Mouse (Mus musculus) CH12.LX (cell line): ENCODE results near the gene Ankrd13c. TPM values are rescaled to one million over a fixed set of nuclear protein-coding genes. Genes with fewer than 3 reads are reported as not detected.

ENCODE experiments used
- DNase-seq: peaks from one replicate; pipeline ENCODE4 v3.0.0-alpha.2; 2013; ENCODE audit errors: extremely low read depth
- H3K27ac ChIP-seq: 2 replicates; pipeline ENCODE4 v1.5.1; 2012; ENCODE audit warnings: low read depth, mild to moderate bottlenecking, control low read depth, moderate library complexity; ENCODE audit not compliant: insufficient read depth
- H3K27me3 ChIP-seq: replicated peaks from 2 replicates; pipeline ENCODE3; 2012; ENCODE audit warnings: inconsistent platforms
- H3K36me3 ChIP-seq, 2 experiments: replicated peaks in 1 of 2; 2 replicates each; pipeline versions ENCODE3 to v1.6.1; 2012; ENCODE audit warnings: inconsistent platforms in 1 of 2, low read length in 1 of 2, mild to moderate bottlenecking in 1 of 2, mixed read lengths in 1 of 2, moderate library complexity in 1 of 2; ENCODE audit not compliant: control insufficient read depth in 1 of 2, insufficient read depth in 1 of 2
- H3K4me1 ChIP-seq, 2 experiments: 2 replicates each; pipeline ENCODE4 v1.6.1; 2012; ENCODE audit warnings: inconsistent platforms in 1 of 2, moderate library complexity in 1 of 2; ENCODE audit not compliant: insufficient read depth in 2 of 2, control insufficient read depth in 1 of 2
- H3K4me2 ChIP-seq: 2 replicates; pipeline ENCODE4 v1.6.1; 2012; ENCODE audit warnings: low read depth, mild to moderate bottlenecking, control low read depth; ENCODE audit not compliant: poor library complexity, insufficient read depth, severe bottlenecking
- H3K4me3 ChIP-seq, 3 experiments: fragments of 150-350 bp in 1 of 3; sonication (generic) in 1 of 3; replicated peaks in 1 of 3; 2 replicates each; pipeline versions ENCODE3 to v1.5.1; 2011 to 2012; ENCODE audit warnings: low read depth in 2 of 3, low read length in 2 of 3, mild to moderate bottlenecking in 2 of 3, moderate library complexity in 2 of 3, control low read depth in 1 of 3, improper control_type of control experiment in 1 of 3, inconsistent platforms in 1 of 3, mixed read lengths in 1 of 3; ENCODE audit not compliant: poor library complexity in 1 of 3
- H3K79me2 ChIP-seq: replicated peaks from 2 replicates; pipeline ENCODE4 v1.6.1; 2012; ENCODE audit warnings: mild to moderate bottlenecking, moderate library complexity; ENCODE audit not compliant: control insufficient read depth, poor library complexity, insufficient read depth, severe bottlenecking; ENCODE audit errors: extremely low read depth
- H3K9ac ChIP-seq: 2 replicates; pipeline ENCODE4 v1.6.1; 2012; ENCODE audit warnings: low read depth, mild to moderate bottlenecking, control low read depth, moderate library complexity; ENCODE audit not compliant: insufficient read depth
- H3K9me3 ChIP-seq: replicated peaks from 2 replicates; pipeline ENCODE3; 2012; ENCODE audit warnings: low read length, inconsistent platforms, mixed read lengths
- CHD2 ChIP-seq: IDR thresholded peaks from 2 replicates; pipeline ENCODE4 v1.6.1; 2011; ENCODE audit warnings: low read length, improper control_type of control experiment
- CTCF ChIP-seq, 2 experiments: IDR thresholded peaks in 1 of 2; conservative IDR thresholded peaks in 1 of 2; 2 replicates each; pipeline ENCODE4 v1.5.1; 2011 to 2012; ENCODE audit warnings: low read depth in 2 of 2, low read length in 2 of 2, improper control_type of control experiment in 1 of 2, inconsistent platforms in 1 of 2, mild to moderate bottlenecking in 1 of 2, moderate library complexity in 1 of 2
- E2F4 ChIP-seq: IDR thresholded peaks from 2 replicates; pipeline ENCODE4 v1.6.1; 2011; ENCODE audit warnings: low read depth, low read length, improper control_type of control experiment; ENCODE audit not compliant: insufficient replicate concordance
- GABPA ChIP-seq: IDR thresholded peaks from 2 replicates; pipeline ENCODE4 v1.6.1; 2012; ENCODE audit warnings: low read depth, low read length, improper control_type of control experiment, inconsistent platforms; ENCODE audit not compliant: insufficient replicate concordance
- HCFC1 ChIP-seq: IDR thresholded peaks from 2 replicates; pipeline ENCODE4 v1.6.1; 2012; ENCODE audit warnings: low read depth, mild to moderate bottlenecking, inconsistent platforms, low read length, improper control_type of control experiment
- JUN ChIP-seq: IDR thresholded peaks from 2 replicates; pipeline ENCODE4 v1.6.1; 2011; ENCODE audit warnings: low read depth, mild to moderate bottlenecking, low read length, improper control_type of control experiment, moderate library complexity; ENCODE audit not compliant: insufficient read depth
- JUND ChIP-seq: conservative IDR thresholded peaks from 2 replicates; pipeline ENCODE4 v1.6.1; 2011; ENCODE audit warnings: low read depth, low read length, improper control_type of control experiment
- KAT2A ChIP-seq: IDR thresholded peaks from 2 replicates; pipeline ENCODE4 v1.6.1; 2012; ENCODE audit warnings: low read length, improper control_type of control experiment, inconsistent platforms; ENCODE audit not compliant: insufficient replicate concordance
- NELFE ChIP-seq: IDR thresholded peaks from 2 replicates; pipeline ENCODE4 v1.6.1; 2011; ENCODE audit warnings: low read depth, low read length, improper control_type of control experiment
- POLR2A ChIP-seq: IDR thresholded peaks from 2 replicates; pipeline ENCODE4 v1.6.1; 2011; ENCODE audit warnings: low read depth, mild to moderate bottlenecking, improper control_type of control experiment, low read length
- POLR2AphosphoS2 ChIP-seq: IDR thresholded peaks from 2 replicates; pipeline ENCODE4 v1.6.1; 2011; ENCODE audit warnings: low read depth, low read length, improper control_type of control experiment
- RAD21 ChIP-seq: IDR thresholded peaks from 2 replicates; pipeline ENCODE4 v1.6.1; 2011; ENCODE audit warnings: low read depth, mild to moderate bottlenecking, low read length, improper control_type of control experiment, moderate library complexity
- SMC3 ChIP-seq: IDR thresholded peaks from 2 replicates; pipeline ENCODE4 v1.6.1; 2011; ENCODE audit warnings: low read depth, low read length, improper control_type of control experiment
- USF1 ChIP-seq: IDR thresholded peaks from 2 replicates; pipeline ENCODE4 v1.6.1; 2014; ENCODE audit warnings: low read depth, mild to moderate bottlenecking, inconsistent platforms, low read length, improper control_type of control experiment
- ZC3H11A ChIP-seq: IDR thresholded peaks from 2 replicates; pipeline ENCODE4 v1.6.1; 2012; ENCODE audit warnings: low read depth, mild to moderate bottlenecking, inconsistent platforms, low read length, improper control_type of control experiment
- ZMIZ1 ChIP-seq: IDR thresholded peaks from 2 replicates; pipeline ENCODE4 v1.6.1; 2012; ENCODE audit warnings: low read depth, mild to moderate bottlenecking, inconsistent platforms, low read length, improper control_type of control experiment
- ZNF384 ChIP-seq: IDR thresholded peaks from 2 replicates; pipeline ENCODE4 v1.6.1; 2012; ENCODE audit warnings: low read depth, low read length, improper control_type of control experiment, inconsistent platforms
- dilution Hi-C: fragments of 300-500 bp; cut with MboI; formaldehyde crosslinking; loops from 2 replicates; pipeline ENCODE4 v1.14.3; 2020; ENCODE audit warnings: low sequenced_read_pairs; ENCODE audit not compliant: extremely low pct_unique_long_range_greater_than_20kb, extremely low pct_ligation_motif_present
- in situ Hi-C: fragments of 300-500 bp; cut with MboI; formaldehyde crosslinking; loops from 3 replicates; pipeline ENCODE4 v1.14.3; 2019; ENCODE audit warnings: low sequenced_read_pairs, low pct_ligation_motif_present, low pct_unique_long_range_greater_than_20kb, mixed read lengths
- polyA plus RNA-seq: library from polyadenylated mRNA; unstranded; fragments of >175 nt; gene quantifications from 2 replicates; pipeline ENCODE4 v1.2.1, GENCODE M21; 2012; ENCODE audit warnings: low read depth; ENCODE audit not compliant: insufficient read length
- total RNA-seq, 2 experiments: library from RNA; depleted of rRNA; stranded (reverse); fragments of 300-350 nt in 1 of 2; fragments of >200 nt in 1 of 2; gene quantifications; 2 replicates each; pipeline ENCODE4 v1.2.3; 2012 to 2014

Gene Ankrd13c
- total and polyA plus RNA-seq, 3 experiments, result 18.9 to 65.3 (median 54.4) TPM

DNA sequence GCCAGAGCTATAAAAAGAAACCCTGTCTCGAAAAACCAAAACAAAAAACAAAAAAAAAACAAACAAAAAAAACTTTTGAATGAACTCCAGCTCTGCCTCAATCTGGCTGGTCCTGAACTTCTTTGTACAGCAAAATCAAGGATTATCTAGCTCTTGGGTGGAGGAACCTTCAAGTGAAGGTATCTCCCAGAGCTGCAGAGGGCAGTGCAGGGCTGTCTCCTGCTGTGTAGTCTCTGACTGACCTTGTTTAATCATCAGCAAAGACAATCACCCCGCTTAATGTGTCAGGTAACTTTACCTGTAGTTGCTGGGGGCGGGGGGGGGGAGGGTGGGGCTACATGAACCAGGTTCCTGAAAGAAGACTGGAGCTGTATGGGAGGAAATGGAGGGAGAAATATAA lies 15.4 kb upstream of the Ankrd13c start:
- Histone ChIP-seq H3K79me2 (no peaks in the 10 kb centered on the region), H3K4me2 (no peak overlapping the region), H3K36me3 (no peaks in the 10 kb centered on the region), H3K4me3 (no peak overlapping the region), H3K9me3 (no peaks in the 10 kb centered on the region), H3K9ac (no peak overlapping the region), H3K27ac (no peak overlapping the region), H3K4me1 (peaks cover 0 to 7% of the 10 kb centered on the region in 2 experiments; a peak in 2 of 4 replicates), H3K27me3 (peaks cover 7% of the 10 kb centered on the region)
- no peak for DNase-seq
- dilution Hi-C loops, result no loop called here
- in situ Hi-C loops, result loop anchor here (25.0 kb wide), 1 partner anchor 331 kb away; no protein-coding TSS in a partner anchor
- TF ChIP-seq HCFC1, result no peak
- TF ChIP-seq POLR2A, result no peak
- TF ChIP-seq ZC3H11A, result 0 out of 2 replicates have a peak, but pooled peaks have one; percentile 24
- TF ChIP-seq KAT2A, result no peak
- TF ChIP-seq RAD21, result peak; percentile 87
- peak; percentile 70 for TF ChIP-seq SMC3
- peak in 1 of 2 experiments; percentile 78; a peak in 2 of 4 replicates for TF ChIP-seq CTCF (conservative IDR thresholded peaks at IDR 0.05 in 1 of 2, IDR thresholded peaks at IDR 0.05 in 1 of 2; ENCODE audit: low read depth in 2 of 2, low read length in 2 of 2)
- no peak for TF ChIP-seq JUN
- no peak for TF ChIP-seq E2F4
- TF ChIP-seq GABPA, result no peak
- no peak for TF ChIP-seq CHD2
- no peak for TF ChIP-seq ZNF384
- TF ChIP-seq POLR2AphosphoS2, result no peak

DNA sequence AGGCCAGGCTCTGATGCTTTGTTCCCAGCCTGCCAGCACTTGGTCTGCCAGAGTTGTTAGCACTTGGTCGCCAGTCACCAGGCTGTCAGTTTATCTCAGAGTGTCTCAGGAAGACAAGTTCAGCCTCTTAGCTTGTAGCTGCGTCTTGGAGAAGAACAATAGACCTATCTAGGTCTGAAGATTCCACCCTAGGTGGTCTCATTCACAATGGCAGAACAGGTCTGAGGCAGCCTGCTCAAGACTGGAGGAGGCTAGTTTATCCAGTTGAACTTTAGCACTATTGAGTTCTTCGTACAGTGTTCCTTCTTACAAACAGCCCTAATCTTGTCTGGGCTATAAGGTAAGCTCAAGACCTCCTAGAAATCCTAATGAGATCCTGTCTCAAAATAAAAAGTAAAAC lies 15.0 kb upstream of the Ankrd13c start:
- Histone ChIP-seq H3K27me3 (peaks cover 7% of the 10 kb centered on the region), H3K36me3 (no peaks in the 10 kb centered on the region), H3K4me3 (no peak overlapping the region), H3K27ac (no peak overlapping the region), H3K9me3 (no peaks in the 10 kb centered on the region), H3K4me2 (no peak overlapping the region), H3K4me1 (peaks cover 0 to 5% of the 10 kb centered on the region in 2 experiments; a peak in 2 of 4 replicates), H3K79me2 (no peaks in the 10 kb centered on the region), H3K9ac (no peak overlapping the region)
- in situ Hi-C loops, result loop anchor here (25.0 kb wide), 1 partner anchor 330 kb away; no protein-coding TSS in a partner anchor
- no peak for DNase-seq
- dilution Hi-C loops, result no loop called here
- TF ChIP-seq SMC3 (no peak), NELFE (0 out of 2 replicates have a peak, but pooled peaks have one; percentile 35), JUND (no peak), USF1 (no peak), CTCF (conservative IDR thresholded peaks at IDR 0.05 in 1 of 2, IDR thresholded peaks at IDR 0.05 in 1 of 2; ENCODE audit: low read depth in 2 of 2, low read length in 2 of 2) (no peak), ZMIZ1 (no peak), POLR2A (no peak)
